Mouse (Mus musculus) limb, embryonic 11.5 days (tissue): ENCODE data around the gene Zfp9. TPM values are rescaled to one million over a fixed set of nuclear protein-coding genes. Genes with fewer than 3 reads are reported as not detected.

ENCODE experiments used
- ATAC-seq: fragments of 200-750 bp; cut with Nextera tagmentation; 2 replicates; pipeline ENCODE4 v1.8.0; 2017; ENCODE audit warnings: low read depth; ENCODE audit not compliant: insufficient number of reproducible peaks, low FRiP score, low TSS enrichment
- DNase-seq: peaks from one replicate; pipeline ENCODE4 v3.0.0-alpha.2; 2015; ENCODE audit warnings: low spot score
- H3K27ac ChIP-seq: fragments of 300-500 bp; sonication (generic); replicated peaks from 2 replicates; pipeline ENCODE4 v1.5.1; 2014; ENCODE audit warnings: low read depth, mild to moderate bottlenecking, low read length
- H3K27me3 ChIP-seq: fragments of 300-500 bp; sonication (generic); 2 replicates; pipeline ENCODE4 v1.6.1; 2014; ENCODE audit warnings: mild to moderate bottlenecking, low read length, mixed read lengths; ENCODE audit not compliant: control insufficient read depth, insufficient read depth
- H3K36me3 ChIP-seq: fragments of 300-500 bp; sonication (generic); 2 replicates; pipeline ENCODE4 v1.6.1; 2014; ENCODE audit warnings: mild to moderate bottlenecking, low read length, moderate library complexity, mixed read lengths; ENCODE audit not compliant: control insufficient read depth, insufficient read depth
- H3K4me1 ChIP-seq: fragments of 300-500 bp; sonication (generic); 2 replicates; pipeline ENCODE4 v1.6.1; 2014; ENCODE audit warnings: low read length, mixed read lengths; ENCODE audit not compliant: control insufficient read depth, insufficient read depth
- H3K4me2 ChIP-seq: fragments of 300-500 bp; sonication (generic); 2 replicates; pipeline ENCODE4 v1.6.1; 2014; ENCODE audit warnings: low read depth, mild to moderate bottlenecking, moderate library complexity; ENCODE audit not compliant: severe bottlenecking
- H3K4me3 ChIP-seq: fragments of 300-500 bp; sonication (generic); 2 replicates; pipeline ENCODE4 v1.5.1; 2014; ENCODE audit warnings: low read depth, low read length
- H3K9ac ChIP-seq: fragments of 300-500 bp; sonication (generic); 2 replicates; pipeline ENCODE4 v1.6.1; 2014; ENCODE audit warnings: mild to moderate bottlenecking, low read length
- H3K9me3 ChIP-seq: fragments of 300-500 bp; sonication (generic); 2 replicates; pipeline ENCODE4 v1.6.1; 2016; ENCODE audit warnings: low read length; ENCODE audit not compliant: control insufficient read depth
- WGBS: fragments of 180-500 bp; shearing (Covaris S2); extraction: QIAGEN DNeasy Blood & Tissue Kit; methylation state at CpG from one replicate; pipeline ENCODE4 v1.1.7; 2014; 5-methylcytosine and 5-hydroxymethylcytosine counted together
- microRNA-seq: library from miRNA; unstranded; fragments of <30 nt; microRNA quantifications from one replicate; pipeline ENCODE4, GENCODE M21; 2016
- polyA plus RNA-seq: library from polyadenylated mRNA; unstranded; fragments of >200 nt; fragmentation: Nextera tagmentation; extraction: Ambion mirVana; gene quantifications from 2 replicates; pipeline ENCODE4 v1.2.1, GENCODE M21; 2014

The Zfp9 gene
- polyA plus RNA-seq, 1 experiment from 2014 or later: 11.6 TPM

- Histone ChIP-seq H3K36me3 (no peaks in the 10 kb centered on the region), H3K9ac (no peak overlapping the region), H3K4me3 (no peak overlapping the region), H3K4me1 (no peaks in the 10 kb centered on the region), H3K27ac (no peak overlapping the region), H3K27me3 (no peaks in the 10 kb centered on the region), H3K4me2 (no peak overlapping the region), H3K9me3 (no peaks in the 10 kb centered on the region)
- no peak for DNase-seq
- no peak for ATAC-seq
- WGBS: 89% methylated on average over 1 of the region's 1 CpGs
Observed at GRCm38 (mm10) chr6:118457726-118458125, 21.4 kb downstream of the Zfp9 start.

GRCm38 (mm10) chr6:118455042-118455631, 24.0 kb downstream of the Zfp9 start, which contains the start of gene Zfp248:
Gene Zfp248 (minus strand): TSS chr6:118455528.
- WGBS: under 1% methylated on average over 43 of the region's 43 CpGs
- Histone ChIP-seq H3K4me1 (no peaks in the 10 kb centered on the region), H3K9ac (peak within 1 kb of the TSS; percentile 82), H3K27ac (peak within 1 kb of the TSS; percentile 88), H3K36me3 (peaks cover 3% of the 10 kb centered on the region; the same call in 1 of the 2 replicates), H3K9me3 (no peaks in the 10 kb centered on the region), H3K4me3 (peak within 1 kb of the TSS; percentile 59), H3K4me2 (peak within 1 kb of the TSS; percentile 66), H3K27me3 (no peaks in the 10 kb centered on the region)
- DNase-seq (peak; percentile 93), ATAC-seq (peak; percentile 94)

DNA sequence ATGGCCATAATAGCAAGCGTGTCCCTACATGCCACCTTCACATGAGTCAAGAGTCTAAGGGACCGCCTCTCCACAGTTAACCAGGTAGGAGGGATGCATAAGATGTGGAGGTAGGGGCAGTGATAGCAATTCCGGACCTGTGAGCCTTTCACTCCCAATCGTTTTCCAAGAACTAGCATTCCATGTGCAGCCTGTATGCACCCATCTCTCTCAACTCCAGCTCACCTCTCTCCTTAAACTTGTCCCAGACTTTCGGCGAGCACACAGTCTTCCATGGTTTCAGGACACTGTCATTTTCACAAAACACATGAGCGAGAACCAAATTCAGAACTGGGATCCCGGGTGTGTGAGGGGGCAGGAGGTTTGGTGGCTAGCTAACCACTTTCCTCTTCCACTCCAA, 24.7 kb downstream of the Zfp9 start:
- H3K36me3 ChIP-seq: peaks cover 3% of the 10 kb centered on the region; the same call in 1 of the 2 replicates
- H3K4me2 ChIP-seq: peak overlapping the region; percentile 66
- H3K27ac ChIP-seq: no peak overlapping the region
- DNase-seq: peak; percentile 25
- 41% methylated on average over 8 of the region's 8 CpGs for WGBS
- no peaks in the 10 kb centered on the region for H3K4me1 ChIP-seq
- peak overlapping the region; percentile 82 for H3K9ac ChIP-seq
- ATAC-seq: no peak
- no peaks in the 10 kb centered on the region for H3K9me3 ChIP-seq
- H3K4me3 ChIP-seq: peak overlapping the region; percentile 59
- no peaks in the 10 kb centered on the region for H3K27me3 ChIP-seq

DNA sequence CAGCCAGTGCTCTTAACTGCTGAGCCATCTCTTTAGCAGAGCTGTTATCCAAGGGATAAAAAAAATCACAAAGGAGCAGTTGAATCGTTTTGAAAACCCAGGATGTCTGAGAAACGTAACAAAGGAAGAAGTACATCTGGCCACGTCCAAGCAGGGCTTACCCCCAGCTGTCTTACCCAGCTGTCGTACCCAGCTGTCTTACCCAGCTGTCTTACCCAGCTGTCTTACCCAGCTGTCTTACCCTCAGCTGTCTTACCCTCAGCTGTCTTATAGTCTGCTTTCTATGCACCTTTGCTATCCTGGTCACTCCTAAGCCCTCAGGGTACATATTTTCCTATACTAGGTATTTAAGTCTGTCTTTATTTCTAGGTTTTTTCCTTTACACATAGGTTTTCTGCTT, 47.6 kb downstream of the Zfp9 start:
- ATAC-seq: no peak
- 90% methylated on average over 4 of the region's 4 CpGs for WGBS
- no peak overlapping the region for H3K27ac ChIP-seq
- no peak overlapping the region for H3K4me2 ChIP-seq
- no peaks in the 10 kb centered on the region for H3K4me1 ChIP-seq
- peaks cover 19% of the 10 kb centered on the region for H3K36me3 ChIP-seq
- no peaks in the 10 kb centered on the region; the same call in 1 of the 2 replicates for H3K9me3 ChIP-seq
- no peak for DNase-seq
- H3K9ac ChIP-seq: no peak overlapping the region
- no peak overlapping the region for H3K4me3 ChIP-seq
- no peaks in the 10 kb centered on the region for H3K27me3 ChIP-seq

- WGBS: 95% methylated on average over 1 of the region's 1 CpGs
- no peaks in the 10 kb centered on the region for H3K27me3 ChIP-seq
- no peak overlapping the region for H3K4me2 ChIP-seq
- no peak for DNase-seq
- no peaks in the 10 kb centered on the region; the same call in 1 of the 2 replicates for H3K9me3 ChIP-seq
- peaks cover 19% of the 10 kb centered on the region for H3K36me3 ChIP-seq
- ATAC-seq: no peak
- H3K27ac ChIP-seq: no peak overlapping the region
- H3K9ac ChIP-seq: no peak overlapping the region
- no peak overlapping the region for H3K4me3 ChIP-seq
- H3K4me1 ChIP-seq: no peaks in the 10 kb centered on the region
Observed at GRCm38 (mm10) chr6:118426666-118427065, 52.5 kb downstream of the Zfp9 start.

DNA sequence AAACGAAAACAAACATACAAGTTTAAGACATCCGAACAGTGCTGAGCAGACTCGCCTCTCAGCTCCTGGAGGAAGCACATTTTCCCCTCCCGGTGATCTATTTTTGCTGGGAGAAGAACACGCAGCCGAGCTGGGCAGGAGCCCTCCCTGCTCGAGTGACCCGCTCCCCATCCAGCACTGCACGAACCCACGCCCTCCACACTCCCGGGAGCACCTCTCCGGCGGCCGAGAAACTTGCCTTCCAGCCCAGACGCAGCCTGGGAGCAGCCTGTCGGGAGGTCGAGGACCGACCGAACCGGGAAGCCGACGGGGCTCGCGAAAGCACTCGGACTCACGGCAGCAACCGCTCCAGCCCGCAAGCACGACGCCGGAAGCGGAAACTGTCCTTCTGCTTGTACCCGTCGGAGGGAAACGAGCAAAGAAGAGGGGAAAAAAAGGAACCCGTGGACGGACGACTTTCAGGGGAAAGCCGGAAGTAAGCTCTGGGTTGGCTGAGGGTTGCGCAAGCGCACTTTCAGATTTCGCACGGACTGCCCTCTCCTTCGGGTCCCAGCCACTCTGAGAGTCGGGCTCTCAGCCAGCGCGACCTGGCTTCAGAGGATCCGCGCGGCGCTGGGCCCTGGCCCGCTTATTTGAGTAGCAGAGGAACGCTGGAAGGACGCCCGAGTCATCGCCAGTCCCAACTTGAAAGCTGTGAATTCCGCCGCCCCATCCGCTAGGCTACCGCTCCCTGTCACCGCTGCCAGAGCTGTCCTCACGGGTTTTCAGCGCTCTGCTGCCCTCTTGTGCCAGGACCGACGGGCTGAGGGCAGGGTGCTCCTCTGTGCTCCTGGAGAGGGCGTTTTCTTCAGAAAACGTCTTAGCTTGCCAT, 59.8 kb downstream of the Zfp9 start, which contains the start of gene Bms1:
Bms1 (minus strand) TSS at position 425 of the 871 bp plus-strand sequence.
- ATAC-seq (peak; percentile 95), DNase-seq (peak; percentile 93)
- Histone ChIP-seq H3K27ac (no peak within 1 kb of the TSS; the same call in 1 of the 2 replicates), H3K4me2 (peak within 1 kb of the TSS; percentile 56), H3K4me1 (no peaks in the 10 kb centered on the region), H3K9ac (peak within 1 kb of the TSS; percentile 73), H3K36me3 (peaks cover 6% of the 10 kb centered on the region; the same call in 1 of the 2 replicates), H3K27me3 (no peaks in the 10 kb centered on the region), H3K4me3 (peak within 1 kb of the TSS; percentile 81), H3K9me3 (no peaks in the 10 kb centered on the region)
- WGBS: under 1% methylated on average over 67 of the region's 67 CpGs

Small RNA genes within 50 kb of the gene (microRNA-seq; reads per million reads assigned to microRNA genes)
- gene Gm25953: not detected

Other genes starting within 250 kb of the Zfp9 start
- gene Bms1, start 59.8 kb downstream of the Zfp9 start, polyA plus RNA-seq: 52.5 and 64.5 TPM in 2 replicates
- gene Zfp248, start 23.8 kb downstream of the Zfp9 start, polyA plus RNA-seq: 12.2 and 13.0 TPM in 2 replicates
- gene Ankrd26, start 82.9 kb upstream of the Zfp9 start, polyA plus RNA-seq: 19.7 and 20.8 TPM in 2 replicates